Mouse (Mus musculus): Measurements from ENCODE around the gene Gm12248.
"Not testable (repeated sequence)": the region's sequence is repeated elsewhere in the genome, so short reads cannot be mapped to it uniquely, and the experiment has no call there.

Gene Gm12248

DNA sequence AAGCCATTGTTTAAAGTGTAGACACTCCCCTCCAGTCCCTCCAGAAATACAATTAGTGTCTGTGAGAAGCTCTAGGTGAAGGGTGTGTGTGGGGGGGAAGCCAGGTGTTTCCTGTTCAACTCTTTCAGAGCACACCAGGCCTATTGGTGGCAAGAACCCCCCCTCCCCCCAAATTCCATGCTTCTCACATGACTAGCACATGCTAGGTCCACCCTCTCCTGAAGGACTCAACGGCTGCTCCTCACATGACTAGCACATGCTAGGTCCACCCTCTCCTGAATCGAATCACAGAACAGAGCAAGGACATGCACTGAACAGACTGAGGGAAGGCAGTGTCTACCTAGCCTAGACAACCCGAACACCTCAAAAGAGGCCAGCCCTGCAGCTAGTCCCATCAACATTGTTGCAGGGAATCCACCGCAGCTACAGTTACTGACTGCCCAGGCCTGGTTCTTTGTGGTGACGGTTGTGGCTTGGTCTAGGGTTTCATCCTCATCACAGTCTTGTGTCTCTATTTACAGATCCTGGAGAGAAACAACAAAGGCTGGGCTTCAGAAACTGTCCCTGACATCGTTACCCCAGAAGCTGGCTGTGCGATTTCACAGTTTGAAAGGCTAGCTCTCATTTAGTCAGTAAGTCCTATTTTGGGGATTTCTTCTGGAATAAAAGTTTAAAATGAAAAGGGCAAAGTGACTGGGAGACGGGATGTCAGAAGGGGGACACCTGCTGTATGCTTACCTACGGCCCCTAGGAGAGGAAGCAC, 9.8 kb upstream of the Gm12248 start:
- DNase-seq (ENCODE audit: low read depth, low spot score): no peak

DNA sequence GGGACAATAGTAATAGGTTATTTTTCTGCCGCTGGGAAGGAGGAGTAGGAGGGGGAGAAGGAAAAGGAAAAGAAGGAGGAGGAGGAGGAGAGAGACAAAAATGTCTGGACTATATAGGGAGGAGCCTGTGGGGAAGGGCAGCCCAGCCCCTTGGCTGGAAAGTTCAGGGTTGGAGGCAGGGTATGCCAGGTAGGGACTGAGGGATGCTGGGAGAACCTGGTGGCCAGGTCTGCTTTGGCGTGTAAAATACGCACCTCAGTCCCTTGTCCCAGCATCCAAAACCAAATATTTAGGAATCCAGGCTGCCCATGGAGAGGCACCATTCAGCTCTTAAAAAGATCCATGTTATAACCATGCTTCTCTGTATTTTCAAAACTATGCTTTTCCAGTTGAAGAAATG, 9.2 kb upstream of the Gm12248 start:
- DNase-seq (ENCODE audit: low read depth, low spot score): no peak

- DNase-seq (ENCODE audit: low read depth, low spot score): no peak
Measured at GRCm38 (mm10) chr11:58101194-58101720, 8.3 kb upstream of the Gm12248 start.

DNA sequence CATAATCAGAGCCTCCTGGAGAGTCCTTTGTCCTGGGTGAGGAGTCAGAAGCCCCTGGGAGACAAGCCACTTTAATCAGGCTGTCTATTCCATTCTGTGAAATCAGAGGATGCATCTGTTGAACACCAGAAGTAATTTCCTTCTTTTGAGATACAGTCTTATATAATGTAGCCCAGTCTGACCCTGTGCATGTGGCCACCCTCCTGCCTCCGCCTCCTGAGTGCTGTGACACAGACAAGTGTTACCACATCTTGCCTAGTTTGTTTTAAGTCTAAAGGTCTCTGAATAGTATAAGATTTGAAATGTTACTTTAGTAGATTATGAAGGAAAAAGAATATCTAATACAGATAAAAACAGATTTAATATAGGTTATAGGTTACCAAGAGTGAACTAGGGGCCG, 7.1 kb upstream of the Gm12248 start:
- DNase-seq (ENCODE audit: low read depth, low spot score): no peak

DNA sequence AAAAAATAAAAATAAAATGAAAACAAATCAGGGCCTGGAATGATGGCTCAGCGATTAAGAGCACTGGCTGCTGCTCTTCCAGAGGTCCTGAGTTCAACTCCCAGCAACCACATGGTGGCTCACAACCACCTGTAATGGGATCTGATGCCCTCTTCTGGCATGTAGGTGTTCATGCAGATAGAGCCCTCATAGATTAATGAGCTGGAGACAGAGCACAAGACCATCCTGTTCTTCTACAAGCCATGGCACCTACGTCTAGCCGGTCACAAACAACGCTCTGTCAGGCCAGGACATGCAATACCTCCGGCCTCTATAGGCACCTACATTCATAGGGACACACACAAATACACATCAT, 5.4 kb upstream of the Gm12248 start:
- DNase-seq (ENCODE audit: low read depth, low spot score): not testable (repeated sequence)

DNA sequence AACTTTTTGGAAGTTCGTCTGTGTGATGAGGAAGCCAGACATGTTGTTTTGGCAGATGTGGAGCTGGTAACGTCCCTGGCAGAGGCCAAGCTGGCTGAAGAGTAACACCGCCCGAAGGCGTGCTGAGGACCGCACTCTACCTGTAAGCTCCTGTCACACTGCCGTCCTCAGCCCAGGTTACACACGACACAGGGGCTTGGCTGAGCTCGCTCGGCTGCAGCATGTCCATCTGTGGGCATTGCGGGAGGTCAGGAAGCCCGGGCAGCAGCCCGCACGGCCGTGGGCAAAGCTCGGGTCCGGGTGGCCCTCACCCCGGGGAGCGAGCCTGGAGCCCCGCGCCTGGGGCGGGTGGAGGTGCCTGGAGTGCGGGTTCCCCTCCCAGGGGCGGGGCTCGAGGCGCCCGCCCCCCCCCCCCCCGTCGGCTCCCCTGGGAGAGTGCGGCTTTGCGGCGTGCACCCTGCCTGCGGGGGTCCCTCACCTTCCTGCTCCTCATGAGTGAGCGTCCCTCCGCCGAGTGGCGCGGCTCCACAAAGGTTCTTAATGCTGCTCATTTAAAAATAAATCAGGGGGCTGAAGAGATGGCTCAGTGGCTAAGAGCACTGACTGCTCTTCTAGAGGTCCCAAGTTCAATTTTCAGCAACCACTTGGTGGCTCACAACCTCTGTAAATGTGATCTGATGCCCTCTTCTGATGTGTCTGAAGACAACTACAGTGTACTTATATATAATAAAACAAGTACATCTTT, 4.9 kb upstream of the Gm12248 start:
- no peak for DNase-seq (ENCODE audit: low read depth, low spot score)

DNA sequence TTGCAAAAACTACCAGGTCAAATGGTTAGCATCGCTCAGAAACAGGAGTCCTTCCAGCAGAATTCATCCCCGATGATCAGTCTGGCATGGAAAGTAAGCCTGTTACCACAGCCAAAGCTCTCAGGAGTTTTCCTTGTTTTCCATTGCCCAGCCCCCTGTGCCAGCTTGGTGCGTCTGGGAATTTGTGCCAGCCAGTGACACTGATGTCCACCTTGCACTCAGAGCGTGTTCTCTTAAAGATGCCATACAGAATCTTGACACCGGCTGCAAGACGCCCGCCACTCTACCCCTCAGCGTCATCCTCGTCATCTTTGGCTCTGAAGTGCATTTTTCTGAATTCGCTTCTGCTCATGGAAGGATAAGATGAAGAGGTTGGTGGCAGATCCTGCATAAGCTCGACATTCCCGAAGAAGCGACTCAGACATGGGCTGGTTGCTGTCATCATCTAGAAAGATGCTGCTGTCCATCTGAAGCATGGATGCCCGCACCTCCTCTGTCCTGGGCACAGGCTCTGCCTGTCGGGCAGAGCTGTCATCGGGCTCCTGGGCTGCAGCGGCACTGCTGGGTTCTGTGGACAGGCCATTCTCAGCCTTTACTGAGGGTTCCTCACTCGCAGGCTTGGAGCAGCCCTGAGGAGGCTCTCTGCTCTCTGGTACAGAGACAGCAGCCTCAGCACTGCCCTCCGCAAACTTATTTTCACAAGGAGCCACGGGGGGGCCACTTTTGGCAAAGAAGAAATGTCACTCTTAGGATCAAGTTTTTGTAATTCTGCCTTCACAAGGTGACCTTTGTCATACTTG, 4.1 kb upstream of the Gm12248 start:
- no peak for DNase-seq (ENCODE audit: low read depth, low spot score)

DNA sequence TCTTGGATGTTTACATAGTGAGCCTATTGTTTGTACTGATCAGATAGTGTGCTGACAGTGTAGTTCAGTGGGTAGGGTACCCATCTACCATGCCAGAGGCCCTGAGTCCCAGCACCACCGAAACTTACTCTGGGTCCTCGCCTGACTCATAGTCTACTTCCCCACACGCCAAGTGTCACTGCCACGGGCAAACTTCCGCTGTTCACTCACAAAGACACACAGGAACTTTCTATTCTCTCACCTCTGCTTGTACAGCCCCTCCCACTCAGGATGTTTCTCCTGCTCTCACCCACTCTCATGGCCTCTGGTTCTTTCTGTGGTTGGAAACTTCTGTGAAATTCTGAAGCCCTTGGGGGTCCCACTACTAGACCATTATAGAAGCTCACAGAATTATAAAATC, 3.2 kb upstream of the Gm12248 start:
- DNase-seq (ENCODE audit: low read depth, low spot score): no peak

DNA sequence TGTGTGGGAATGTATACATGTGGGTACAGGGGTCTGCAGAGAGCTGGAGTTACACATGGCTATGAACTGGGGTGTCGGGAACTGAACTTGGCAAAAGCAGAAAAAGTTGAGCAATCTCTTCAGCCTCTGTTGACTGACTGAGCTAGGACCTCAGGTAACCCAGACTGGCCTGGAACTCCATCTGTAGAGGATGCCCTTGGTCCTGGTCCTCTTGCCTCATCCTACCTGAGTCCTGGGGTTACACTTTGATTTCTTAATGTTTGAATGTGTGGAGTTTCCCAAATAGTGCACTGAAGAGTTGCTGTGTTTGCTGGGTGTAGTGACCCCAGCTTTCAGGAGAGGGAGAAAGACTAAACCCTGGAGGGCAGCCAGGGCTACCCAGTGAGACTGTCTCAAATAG, 2.6 kb upstream of the Gm12248 start:
- DNase-seq (ENCODE audit: low read depth, low spot score): no peak

GRCm38 (mm10) chr11:58094766-58095165, 1.8 kb upstream of the Gm12248 start:
- DNase-seq (ENCODE audit: low read depth, low spot score): no peak

GRCm38 (mm10) chr11:58092541-58092940, 393 bp downstream of the Gm12248 start:
- no peak for DNase-seq (ENCODE audit: low read depth, low spot score)

DNA sequence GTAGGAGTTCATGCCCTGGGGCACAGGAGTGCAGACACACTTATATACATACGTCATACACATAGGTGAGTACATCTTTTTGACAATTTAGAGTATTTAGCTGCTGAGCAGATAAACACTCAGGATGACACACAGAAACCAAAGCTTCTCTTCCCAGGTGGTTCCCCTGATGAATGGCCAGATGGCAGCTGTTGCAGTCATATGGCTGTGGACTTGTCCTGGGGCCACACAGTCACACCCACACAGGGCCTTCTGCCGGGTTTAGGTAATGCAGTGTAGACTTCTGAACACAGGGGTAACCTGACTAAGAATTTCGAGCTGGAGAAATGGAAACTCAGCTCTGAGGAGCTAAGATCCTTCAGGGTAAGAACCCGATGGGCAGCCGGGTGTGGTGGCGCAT, 11.2 kb downstream of the Gm12248 start:
- DNase-seq (ENCODE audit: low read depth, low spot score): no peak

GRCm38 (mm10) chr11:58077270-58077669, 15.7 kb downstream of the Gm12248 start:
- no peak for DNase-seq (ENCODE audit: low read depth, low spot score)

DNA sequence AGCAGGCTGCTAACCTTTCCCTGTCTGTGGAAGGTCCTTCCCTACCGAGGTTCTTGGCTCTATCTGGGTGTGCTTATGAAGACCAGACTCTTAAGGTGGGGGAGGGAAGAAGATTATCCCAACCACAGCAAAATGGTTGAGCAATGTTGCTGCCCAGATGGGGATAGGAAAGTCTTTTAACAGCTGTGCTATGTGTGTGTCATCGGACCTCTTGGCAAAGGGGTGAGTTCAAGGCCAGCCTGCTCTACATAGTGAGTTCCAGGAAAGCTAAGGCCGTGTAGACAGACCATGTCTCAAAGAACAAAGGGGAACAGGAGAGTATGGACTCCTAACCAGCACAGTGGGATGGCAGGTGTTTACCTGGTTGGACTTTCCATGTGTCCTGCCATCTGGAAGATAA, 20.0 kb downstream of the Gm12248 start:
- DNase-seq (ENCODE audit: low read depth, low spot score): no peak

DNA sequence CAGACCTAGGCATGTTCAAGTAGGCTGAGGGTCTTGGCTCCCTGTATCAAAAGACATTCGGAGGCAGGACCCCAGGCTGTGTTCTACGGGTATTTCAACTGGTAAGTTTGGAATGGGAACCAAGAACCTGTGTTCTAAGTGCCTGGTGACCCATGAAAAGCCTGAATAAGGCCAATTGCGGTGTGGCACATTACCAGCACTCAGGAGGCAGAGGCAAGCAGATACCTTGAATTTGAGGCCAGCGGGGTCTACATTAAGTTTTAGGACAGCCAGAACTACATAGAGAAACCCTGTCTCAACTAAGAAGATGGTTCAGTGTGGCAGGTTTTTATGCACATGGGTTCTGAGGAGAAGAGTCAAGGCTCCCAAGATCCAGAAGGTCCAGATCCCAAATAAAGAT, 27.9 kb downstream of the Gm12248 start:
- no peak for DNase-seq (ENCODE audit: low read depth, low spot score)

DNA sequence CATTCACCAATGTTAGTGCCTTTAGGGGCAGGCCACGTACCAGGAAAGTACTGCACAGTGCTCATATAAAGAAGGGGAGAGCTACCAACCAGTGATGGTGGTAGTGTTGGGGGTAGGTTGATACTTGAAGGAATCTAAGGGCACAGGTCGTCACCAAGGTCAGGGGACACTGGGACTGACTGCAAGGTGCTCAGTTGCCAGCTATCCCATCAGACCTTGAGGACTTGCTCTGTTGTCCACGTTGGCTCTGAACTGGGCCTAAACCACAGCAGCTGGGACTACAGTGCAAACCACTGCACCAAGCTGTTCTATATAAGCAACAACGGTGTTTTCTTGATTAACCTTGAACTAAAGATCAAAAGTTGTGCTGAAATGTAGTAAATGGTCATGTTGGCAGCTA, 30.3 kb downstream of the Gm12248 start:
- DNase-seq (ENCODE audit: low read depth, low spot score): no peak

DNA sequence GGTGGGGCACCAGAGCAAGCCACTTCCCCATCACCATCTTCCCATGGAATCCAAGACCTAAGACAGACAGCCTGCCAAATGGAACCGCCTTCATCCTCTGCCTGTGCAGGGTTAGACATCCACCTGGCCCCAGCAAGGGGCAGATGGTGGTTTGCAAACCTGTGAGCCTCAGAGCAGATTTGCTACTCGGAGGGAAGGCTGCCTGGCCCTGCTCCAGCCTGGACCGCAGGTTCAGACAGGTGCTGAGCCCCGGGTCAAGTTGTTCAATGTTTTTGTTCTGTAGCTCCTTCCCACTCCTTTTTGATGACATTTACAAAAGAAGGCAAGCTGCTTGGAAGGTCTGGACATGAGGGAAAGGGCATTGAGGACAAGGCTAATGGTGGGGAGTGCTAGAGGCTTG, 31.7 kb downstream of the Gm12248 start:
- not testable (repeated sequence) for DNase-seq (ENCODE audit: low read depth, low spot score)

DNA sequence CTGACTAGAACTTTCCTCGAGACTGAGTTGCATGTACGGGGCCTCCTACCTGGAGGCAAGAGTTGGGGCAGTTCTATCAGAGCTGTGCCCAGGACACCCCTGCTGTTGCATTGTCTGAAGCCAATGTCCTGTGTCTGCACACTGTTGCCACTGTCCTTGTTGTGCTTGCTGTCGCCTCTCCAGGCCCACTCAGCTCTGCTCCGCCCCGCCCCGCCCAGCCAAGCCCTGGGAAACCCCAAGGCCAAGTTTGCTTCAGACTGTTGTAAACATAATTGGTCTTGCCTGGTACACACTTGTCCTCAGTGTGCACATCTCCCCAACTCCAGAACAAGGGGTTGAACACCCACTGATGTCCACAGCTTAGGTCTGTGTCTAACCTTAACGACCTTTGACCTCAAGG, 33.2 kb downstream of the Gm12248 start:
- DNase-seq (ENCODE audit: low read depth, low spot score): not testable (repeated sequence)

DNA sequence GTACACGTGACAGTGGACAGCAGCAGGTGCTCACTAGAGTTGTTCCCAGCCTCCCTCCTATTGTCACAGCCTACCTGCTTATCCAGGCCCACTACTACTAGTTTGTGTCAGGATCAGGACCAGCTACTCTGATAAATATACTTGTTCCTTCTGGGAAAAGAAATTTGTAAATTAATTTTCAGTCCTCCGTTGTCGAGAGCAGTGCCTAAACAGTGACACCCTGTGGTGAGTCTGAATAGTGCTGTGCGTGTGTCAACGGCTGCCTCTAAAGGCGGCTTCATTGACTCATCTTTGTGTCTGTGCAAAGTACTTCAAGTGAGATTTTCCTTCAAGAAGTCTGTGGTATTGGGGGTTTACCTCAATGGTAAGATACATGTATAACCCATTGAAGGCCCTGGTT, 35.5 kb downstream of the Gm12248 start:
- DNase-seq (ENCODE audit: low read depth, low spot score): peak; percentile 20

- no peak for DNase-seq (ENCODE audit: low read depth, low spot score)
Measured at GRCm38 (mm10) chr11:58046438-58046837, 46.5 kb downstream of the Gm12248 start.

DNA sequence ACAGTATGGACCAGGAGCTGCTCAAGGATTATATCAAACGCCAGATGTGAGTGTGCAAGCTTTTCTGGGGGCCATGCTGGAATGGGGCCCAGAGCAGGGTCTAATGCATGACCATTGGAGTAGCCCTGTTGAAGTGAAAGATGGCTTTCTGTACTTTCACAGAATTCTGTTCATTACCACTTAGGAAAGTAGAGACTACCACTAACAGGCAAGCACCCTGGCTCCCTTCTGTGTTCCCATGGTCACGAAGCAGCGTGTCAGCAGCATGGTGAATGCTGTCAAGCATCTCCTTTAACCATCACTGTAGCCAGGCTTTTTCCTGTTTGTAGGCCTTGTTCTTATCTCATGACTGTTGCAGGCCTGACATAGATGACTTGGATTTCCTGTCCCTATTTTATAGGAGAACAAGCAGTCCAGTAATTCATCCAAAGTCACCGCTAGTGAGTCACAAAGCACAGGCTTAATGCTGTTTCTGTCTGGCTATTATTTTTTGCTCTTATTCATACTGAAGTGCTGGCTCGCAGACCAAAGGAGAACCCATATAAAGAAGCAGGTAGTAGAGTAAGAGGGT, 50.0 kb downstream of the Gm12248 start:
- DNase-seq (ENCODE audit: low read depth, low spot score): no peak

DNA sequence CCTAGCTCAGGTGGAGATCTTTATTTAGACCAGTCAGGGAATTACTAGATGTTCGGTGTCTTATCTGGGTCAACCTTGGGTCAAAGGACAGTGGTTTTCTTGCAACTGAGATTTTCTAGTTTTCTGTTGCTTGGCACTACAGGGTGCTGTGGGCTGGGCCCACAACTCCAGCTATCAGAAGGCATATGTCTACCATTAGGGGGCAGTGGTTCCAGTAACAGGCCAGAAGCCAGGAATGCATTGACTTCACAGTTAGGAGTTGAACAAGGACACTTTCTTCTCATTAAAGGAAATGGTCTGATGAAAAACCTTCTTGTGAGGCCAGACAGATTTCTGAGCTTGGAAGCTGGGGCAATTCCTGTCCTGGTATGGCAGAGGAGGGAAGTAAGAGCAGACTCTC, 53.9 kb downstream of the Gm12248 start:
- DNase-seq (ENCODE audit: low read depth, low spot score): no peak
